Comparison of ENCODE assay signal across 8 mouse cellular contexts in genomic region chr16:46495201-46495600, GRCm38 (mm10). TPM values are rescaled to one million over a fixed set of nuclear protein-coding genes. Genes with fewer than 3 reads are reported as not detected.
DNase-seq lines count a peak whose midpoint lies in the region; ATAC-seq and TF ChIP-seq lines count a peak whose summit lies in the region.

No protein-coding gene starts in this region.

- TF ChIP-seq POLR2A in lung, adult 2 months (IDR thresholded peaks at IDR 0.05; ENCODE audit: borderline replicate concordance, extremely low read depth, low read depth, low read length): no peak
- TF ChIP-seq POLR2A in embryonic fibroblast, embryonic 13.5 days (IDR thresholded peaks at IDR 0.05; ENCODE audit: low read depth, low read length): no peak

- WGBS in lung, adult 2 months: 22% methylated on average over 3 of the region's 3 CpGs
- 19% methylated on average over 3 of the region's 3 CpGs for WGBS in intestine, embryonic 16.5 days
- 23% methylated on average over 3 of the region's 3 CpGs for WGBS in neural tube, embryonic 12.5 days

- H3K36me3 ChIP-seq in intestine, embryonic 16.5 days (ENCODE audit: control insufficient read depth, insufficient read depth, low read length): no peaks in the 10 kb centered on the region
- H3K36me3 ChIP-seq in neural tube, embryonic 12.5 days: no peaks in the 10 kb centered on the region

- ATAC-seq in intestine, embryonic 16.5 days: no peak
- no peak for ATAC-seq in neural tube, embryonic 12.5 days (ENCODE audit: low FRiP score, low read depth)
- no peak for ATAC-seq in erythroblast, adult 5-6 weeks (replicated peaks; ENCODE audit: low FRiP score, poor library complexity, severe bottlenecking)

- DNase-seq in lung, adult 2 months: no peak
- DNase-seq in lung, postnatal 25 days (ENCODE audit: low spot score): no peak
- no peak for DNase-seq in right cerebral cortex, postnatal 14 days
- DNase-seq in layer of hippocampus, adult 8-10 months (ENCODE audit: low spot score in 2 of 2): no peak

- peak overlapping the region; percentile 47 for H3K4me3 ChIP-seq in lung, adult 2 months (replicated peaks; ENCODE audit: extremely low read depth, low read depth, low read length)
- peak overlapping the region; percentile 75 for H3K4me3 ChIP-seq in embryonic fibroblast, embryonic 13.5 days (ENCODE audit: insufficient read depth, low read length)
- peak overlapping the region; percentile 91 for H3K4me3 ChIP-seq in intestine, embryonic 16.5 days (ENCODE audit: low read length)
- peak overlapping the region; percentile 89 for H3K4me3 ChIP-seq in neural tube, embryonic 12.5 days

- no peaks in the 10 kb centered on the region for H3K27me3 ChIP-seq in intestine, embryonic 16.5 days (replicated peaks; ENCODE audit: control insufficient read depth, insufficient read depth, low read length)
- no peaks in the 10 kb centered on the region for H3K27me3 ChIP-seq in neural tube, embryonic 12.5 days (replicated peaks)

- H3K9me3 ChIP-seq in intestine, embryonic 16.5 days (ENCODE audit: control insufficient read depth, low read length): no peaks in the 10 kb centered on the region
- no peaks in the 10 kb centered on the region for H3K9me3 ChIP-seq in neural tube, embryonic 12.5 days

- peak overlapping the region; percentile 97 for H3K9ac ChIP-seq in intestine, embryonic 16.5 days (ENCODE audit: low read depth, low read length)
- peak overlapping the region; percentile 95; the same call in 1 of the 2 replicates for H3K9ac ChIP-seq in neural tube, embryonic 12.5 days

- no peak overlapping the region for H3K27ac ChIP-seq in embryonic fibroblast, embryonic 13.5 days (ENCODE audit: insufficient read depth, low read length)
- no peak overlapping the region for H3K27ac ChIP-seq in intestine, embryonic 16.5 days (ENCODE audit: low read length)
- no peak overlapping the region for H3K27ac ChIP-seq in neural tube, embryonic 12.5 days

- peaks cover 2% of the 10 kb centered on the region for H3K4me1 ChIP-seq in lung, adult 2 months (ENCODE audit: control insufficient read depth, insufficient read depth, low read length)
- no peaks in the 10 kb centered on the region for H3K4me1 ChIP-seq in embryonic fibroblast, embryonic 13.5 days (ENCODE audit: control insufficient read depth, insufficient read depth, low read length)
- peaks cover 11% of the 10 kb centered on the region for H3K4me1 ChIP-seq in intestine, embryonic 16.5 days (ENCODE audit: control insufficient read depth, insufficient read depth, low read length)
- peaks cover 14% of the 10 kb centered on the region; the same call in 1 of the 2 replicates for H3K4me1 ChIP-seq in neural tube, embryonic 12.5 days

- TF ChIP-seq CTCF in lung, adult 2 months (IDR thresholded peaks at IDR 0.05; ENCODE audit: insufficient read depth, low read length): no peak
- no peak for TF ChIP-seq CTCF in embryonic fibroblast, embryonic 13.5 days (IDR thresholded peaks at IDR 0.05; ENCODE audit: borderline replicate concordance, insufficient read depth, low read length)

- peak overlapping the region; percentile 92 for H3K4me2 ChIP-seq in intestine, embryonic 16.5 days (ENCODE audit: low read depth, low read length)
- H3K4me2 ChIP-seq in neural tube, embryonic 12.5 days (replicated peaks): peak overlapping the region; percentile 83

RNA-seq across cellular contexts. Expression of gene Nectin3, which starts 3.1 kb away (rescaled TPM):
- 14.7 and 22.3 TPM in 2 replicates for polyA plus RNA-seq in lung, adult 2 months (2012; rRNA removed)
- polyA plus RNA-seq in embryonic fibroblast, embryonic 13.5 days (2011; ENCODE audit: insufficient read length, low read depth, missing spikeins): 47.2 and 47.7 TPM in 2 replicates
- 12.8 and 14.2 TPM in 2 replicates for polyA plus RNA-seq in intestine, embryonic 16.5 days (2015; fragmentation: Nextera tagmentation; extraction: Ambion mirVana)
- polyA plus RNA-seq in neural tube, embryonic 12.5 days (2016; fragmentation: Nextera tagmentation; extraction: Ambion mirVana): 45.9 and 46.7 TPM in 2 replicates
- total RNA-seq in layer of hippocampus, adult 8-10 months (2022): 10 to 100 TPM; 43.5 to 59.5 (median 55.4) TPM
- not detected in 2 replicates for total RNA-seq in erythroblast, adult 5-6 weeks (2015; ENCODE audit: low replicate concordance)
- total RNA-seq in erythroblast, adult 5-6 weeks (2017; ENCODE audit: low replicate concordance): not detected in 2 replicates
